Mouse (Mus musculus): ENCODE data around the gene Phka1. TPM values are rescaled to one million over a fixed set of nuclear protein-coding genes. Genes with fewer than 3 reads are reported as not detected.

The Phka1 gene
- polyA plus RNA-seq, 1 experiment from 2014 or later, result 13.1 TPM

Other genes starting within 250 kb of the Phka1 start
- gene Hdac8, start 138.9 kb downstream of the Phka1 start, polyA plus RNA-seq (2016; fragmentation: Nextera tagmentation; extraction: Ambion mirVana), result 11.0 and 12.6 TPM in 2 replicates
- gene Gm3880, start 42.7 kb upstream of the Phka1 start, polyA plus RNA-seq (2016; fragmentation: Nextera tagmentation; extraction: Ambion mirVana), result not detected in 2 replicates
- gene Gm9112, start 63.4 kb upstream of the Phka1 start, polyA plus RNA-seq (2016; fragmentation: Nextera tagmentation; extraction: Ambion mirVana), result not detected in 2 replicates
- not detected in 2 replicates for gene Dmrtc1b, start 63.6 kb upstream of the Phka1 start, polyA plus RNA-seq (2016; fragmentation: Nextera tagmentation; extraction: Ambion mirVana)
- gene Dmrtc1c1, start 158.7 kb upstream of the Phka1 start, polyA plus RNA-seq (2016; fragmentation: Nextera tagmentation; extraction: Ambion mirVana), result not detected in 2 replicates
- not detected in 2 replicates for gene Dmrtc1c2, start 210.4 kb upstream of the Phka1 start, polyA plus RNA-seq (2016; fragmentation: Nextera tagmentation; extraction: Ambion mirVana)
- not detected in 2 replicates for gene 1700031F05Rik, start 223.7 kb upstream of the Phka1 start, polyA plus RNA-seq (2016; fragmentation: Nextera tagmentation; extraction: Ambion mirVana)